Mouse (Mus musculus) embryonic fibroblast, embryonic 13.5 days (primary cell): ENCODE results near the gene Gpr39.

Experiments
- CTCF ChIP-seq: IDR thresholded peaks from 2 replicates; pipeline ENCODE4 v1.5.1; 2011; ENCODE audit warnings: mild to moderate bottlenecking, control low read depth, low read length, moderate library complexity, borderline replicate concordance; ENCODE audit not compliant: insufficient read depth
- POLR2A ChIP-seq: IDR thresholded peaks from 2 replicates; pipeline ENCODE4 v1.6.1; 2011; ENCODE audit warnings: low read depth, mild to moderate bottlenecking, control low read depth, low read length, moderate library complexity

DNA sequence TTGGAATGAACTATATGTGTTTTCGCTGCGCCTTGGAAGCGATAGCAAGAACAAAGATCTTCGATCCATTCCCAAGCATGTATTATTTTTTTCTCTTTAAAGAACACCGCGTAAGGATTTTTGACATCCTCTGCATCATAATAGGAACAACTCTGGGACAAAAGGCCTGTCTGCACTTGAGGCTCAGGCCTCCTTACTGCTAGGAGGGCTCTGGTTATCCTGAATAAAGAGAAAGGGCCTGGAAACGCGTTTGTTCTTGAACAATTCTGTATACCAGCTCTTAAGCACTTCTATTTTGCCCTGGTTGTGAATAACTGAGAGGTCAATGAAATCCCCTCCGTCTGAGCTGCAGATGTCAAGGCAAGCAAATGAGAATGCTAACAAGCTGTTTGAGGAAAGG is 216.4 kb downstream of the Gpr39 start:
- no peak for TF ChIP-seq CTCF
- TF ChIP-seq POLR2A, result no peak
